ENCODE assay signal across 30 mouse cellular contexts in genomic region chr3:154388656-154389055, GRCm38 (mm10). TPM values are rescaled to one million over a fixed set of nuclear protein-coding genes. Genes with fewer than 3 reads are reported as not detected.
"Had no signal": no experiment of that assay in that cellular context is flagged by ENCODE, and none has a peak within 500 bp of the region (broad histone marks: within the 10 kb centered on the region; RNA-seq: fewer than 3 reads in every experiment).

No protein-coding gene starts in this region.

- ATAC-seq: intestine, embryonic 16.5 days; liver, embryonic 12.5 days; midbrain, embryonic 16.5 days had no signal

- H3K4me1 ChIP-seq: liver, embryonic 12.5 days; liver, embryonic 15.5 days; lung, embryonic 15.5 days; megakaryocyte, embryonic 14.5 days had no signal

- DNase-seq: kidney, adult 18-20 months; kidney, adult 9 months; kidney, postnatal 14 days; kidney, postnatal 4 days; layer of hippocampus, adult 9-11 months; liver; lung, adult 18-20 months; lung, postnatal 10 days; lung, postnatal 36 days; right cerebral cortex, adult 18-20 months; right cerebral cortex, postnatal 14 days; right cerebral cortex, postnatal 4 days; thymus, adult 2 months; thymus, postnatal 14 days had no signal

- H3K27ac ChIP-seq: layer of hippocampus, adult 2 months; limb, embryonic 10.5 days; limb, embryonic 13.5 days; liver, embryonic 12.5 days; liver, embryonic 15.5 days; lung, embryonic 15.5 days; neural tube, embryonic 13.5 days; stomach, postnatal 0 days had no signal

- H3K36me3 ChIP-seq: limb, embryonic 10.5 days; limb, embryonic 13.5 days; liver, embryonic 12.5 days; liver, embryonic 15.5 days; lung, embryonic 15.5 days; neural tube, embryonic 13.5 days had no signal

- H3K9me3 ChIP-seq: limb, embryonic 10.5 days; limb, embryonic 13.5 days; liver, embryonic 12.5 days; liver, embryonic 15.5 days; lung, embryonic 15.5 days; megakaryocyte, embryonic 14.5 days; neural tube, embryonic 13.5 days had no signal

- H3K27me3 ChIP-seq: liver, embryonic 15.5 days; lung, embryonic 15.5 days; megakaryocyte, embryonic 14.5 days; neural tube, embryonic 13.5 days had no signal

- H3K4me2 ChIP-seq: limb, embryonic 13.5 days; liver, embryonic 12.5 days; liver, embryonic 15.5 days; lung, embryonic 15.5 days; neural tube, embryonic 13.5 days had no signal

- H3K4me3 ChIP-seq: layer of hippocampus, adult 2 months; limb, embryonic 10.5 days; limb, embryonic 13.5 days; liver, embryonic 12.5 days; liver, embryonic 15.5 days; lung, embryonic 15.5 days; myocyte; neural tube, embryonic 13.5 days had no signal

- H3K9ac ChIP-seq: limb, embryonic 13.5 days; liver, embryonic 12.5 days; liver, embryonic 15.5 days; lung, embryonic 15.5 days; neural tube, embryonic 13.5 days had no signal

RNA-seq across cellular contexts. Expression of gene Lhx8, which starts 58.2 kb away (rescaled TPM):
- total RNA-seq: layer of hippocampus, adult 2 months; layer of hippocampus, postnatal 25 days; monocyte, adult 5-6 weeks; neutrophil, adult 5-6 weeks had no signal
- polyA plus RNA-seq: intestine, embryonic 16.5 days; limb, embryonic 10.5 days; liver, embryonic 12.5 days; liver, embryonic 15.5 days; myocyte; neural tube, embryonic 13.5 days; stomach, embryonic 14.5 days; stomach, postnatal 0 days had no signal
